Mouse (Mus musculus): Measurements from ENCODE around the gene Orc4. TPM values are rescaled to one million over a fixed set of nuclear protein-coding genes. Genes with fewer than 3 reads are reported as not detected.
"Not testable (repeated sequence)": the region's sequence is repeated elsewhere in the genome, so short reads cannot be mapped to it uniquely, and the experiment has no call there.

Orc4 gene
- 10 to 100 TPM; 77.7 to 91.3 TPM for total RNA-seq (2021)

DNA sequence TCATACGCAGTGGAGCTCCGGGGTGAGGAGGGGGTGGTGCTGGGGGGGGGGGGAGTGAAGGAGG, at the start of gene Orc4:
Gene Orc4 (minus strand): TSS at position 26 of the 64 bp plus-strand sequence.
- no peak for DNase-seq

DNA sequence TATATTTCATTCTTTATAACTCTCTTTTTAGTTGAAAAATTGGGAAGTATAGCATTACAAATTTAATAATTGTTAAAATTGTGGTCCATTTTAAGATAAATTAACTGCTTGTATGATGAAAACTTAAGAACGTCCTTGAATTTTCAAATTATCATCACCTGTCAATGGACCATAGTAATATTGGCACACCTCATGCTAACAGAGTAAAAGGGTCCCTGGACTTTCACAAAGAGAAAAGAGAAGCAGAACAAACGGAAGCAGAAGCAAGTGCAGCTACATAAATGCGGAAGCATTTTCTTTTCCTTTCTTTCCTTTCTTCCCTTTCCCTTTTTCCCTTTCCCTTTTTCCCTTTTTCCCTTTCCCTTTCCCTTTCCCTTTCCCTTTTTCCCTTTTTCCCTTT, 40.2 kb upstream of the Orc4 start:
- no peak for DNase-seq

DNA sequence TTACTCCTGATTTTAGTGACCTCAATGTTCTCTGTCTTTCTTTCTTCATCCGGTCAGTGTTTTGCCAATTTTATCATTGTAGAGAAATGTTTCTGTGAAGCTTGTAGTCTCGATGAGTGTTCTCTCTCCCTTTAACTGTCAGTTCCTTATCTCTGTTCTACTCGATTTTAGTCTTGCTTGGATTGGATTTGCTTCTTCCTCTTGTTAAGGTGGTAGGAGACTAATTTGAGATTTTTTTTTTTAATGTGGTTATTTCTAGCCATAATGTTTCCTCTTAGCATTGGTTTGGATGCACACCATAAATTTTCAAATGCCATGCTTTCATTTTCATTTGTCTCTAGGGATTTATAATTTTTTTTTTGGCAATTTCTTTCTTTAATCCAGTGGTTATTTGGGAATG, 28.8 kb upstream of the Orc4 start:
- DNase-seq: no peak

DNA sequence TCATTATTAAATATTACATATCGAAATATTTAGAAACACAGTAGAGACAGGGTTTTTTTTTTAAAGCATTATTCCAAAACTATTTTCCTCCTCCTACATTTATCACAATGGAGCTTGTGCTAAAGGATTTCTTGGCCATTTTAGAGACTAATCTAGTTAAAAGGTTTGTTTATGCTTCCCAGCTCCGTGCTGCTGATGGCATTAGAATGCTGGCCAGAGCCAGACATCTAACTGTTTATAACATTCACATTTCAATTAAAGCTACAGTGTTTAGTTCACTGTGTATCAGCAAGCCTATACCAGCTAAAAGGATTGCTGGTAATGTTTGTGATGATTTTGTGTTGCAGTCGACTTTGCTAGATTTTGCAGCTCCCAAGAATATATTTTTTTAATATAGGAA, 6.5 kb upstream of the Orc4 start:
- DNase-seq: no peak

DNA sequence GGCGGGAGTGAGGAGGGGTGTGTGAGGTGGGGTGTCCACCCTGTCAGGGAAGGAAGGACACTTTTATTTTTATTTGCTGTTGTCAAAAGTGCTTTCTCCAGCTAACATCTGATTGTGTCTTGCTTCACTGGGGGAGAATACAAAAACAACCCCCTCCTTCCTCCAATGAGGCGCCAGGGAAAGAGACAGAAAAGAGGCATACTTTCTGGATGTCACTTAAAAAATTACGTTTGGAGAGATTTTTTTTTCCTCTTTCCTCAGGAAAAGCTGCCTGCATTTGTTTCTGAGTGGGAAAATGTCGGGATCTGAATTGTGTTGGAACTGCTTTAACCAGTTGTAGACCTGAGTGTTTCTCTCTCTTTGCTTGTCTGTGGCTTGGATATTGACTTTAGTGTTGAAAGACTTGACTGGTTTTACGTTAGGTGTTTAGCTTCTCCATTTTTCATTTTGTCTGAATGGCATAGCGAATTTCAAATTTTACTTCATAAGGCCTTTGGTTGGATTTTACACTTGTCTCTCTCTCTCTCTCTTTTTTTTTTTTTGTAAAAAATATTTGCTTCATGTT, 321 bp upstream of the Orc4 start:
- DNase-seq: no peak

DNA sequence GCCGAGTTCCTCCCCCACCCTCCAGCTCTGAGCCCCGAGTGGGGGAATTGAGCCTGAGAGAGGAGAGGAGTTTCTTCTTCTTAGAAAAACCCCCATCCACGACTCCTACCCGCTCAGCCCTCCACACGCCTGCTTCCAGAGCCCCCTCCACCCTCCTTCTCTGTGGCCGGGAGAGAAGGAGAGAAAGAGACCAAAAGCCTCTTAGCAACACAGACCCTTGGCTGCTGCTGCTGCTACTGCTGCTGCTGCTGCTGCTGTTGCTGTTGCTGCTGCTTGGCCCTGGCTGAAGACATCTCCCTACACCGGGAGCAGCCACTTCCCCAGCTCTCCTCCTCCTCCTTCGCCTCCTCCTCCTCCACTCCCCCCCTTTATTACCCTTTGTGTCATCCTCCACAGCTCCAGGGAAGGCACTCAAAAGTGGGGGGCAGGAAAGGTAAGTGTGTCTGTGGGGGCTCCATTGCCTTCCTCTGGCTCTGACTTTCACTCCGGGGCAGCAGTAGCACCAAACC, 280 bp downstream of the Orc4 start:
- peak; percentile 53 to 57 for DNase-seq

DNA sequence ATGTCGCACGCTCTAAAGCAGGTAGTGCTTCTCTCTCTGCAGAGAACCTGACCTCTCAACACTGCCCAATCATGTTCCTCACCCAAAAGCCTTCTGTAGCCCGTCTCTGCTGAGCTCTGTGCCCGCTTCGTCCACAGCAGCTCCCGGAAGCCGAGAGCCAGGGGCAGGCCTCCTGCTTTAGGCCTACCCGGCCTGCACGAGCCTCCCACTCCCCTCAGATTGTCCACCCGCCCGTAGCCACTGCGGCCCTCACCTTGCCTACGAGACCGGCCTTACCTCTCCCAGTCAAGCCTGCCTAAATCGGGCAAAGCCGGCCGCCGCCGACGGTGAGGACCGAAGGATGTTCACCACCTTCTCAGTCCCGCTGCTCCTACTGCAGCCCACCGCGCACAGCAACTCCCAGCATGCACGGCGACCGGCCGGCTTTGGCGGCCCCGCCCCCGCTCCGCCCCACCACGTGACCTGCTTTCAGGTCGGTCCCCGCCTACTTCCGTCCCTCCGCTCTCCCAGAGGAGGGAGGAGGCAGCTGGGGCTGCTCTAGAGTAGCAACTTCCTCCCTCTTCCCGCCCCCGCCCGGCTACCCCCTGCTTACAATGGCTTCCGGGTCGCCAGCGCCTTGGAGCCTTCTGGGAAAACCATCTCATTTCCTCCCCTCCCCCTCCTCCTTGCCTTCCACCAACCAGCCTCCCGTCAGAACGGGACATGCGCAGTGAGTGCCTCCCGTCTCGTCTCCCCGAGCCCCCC, 1.1 kb downstream of the Orc4 start, which contains the start of gene Mbd5:
Gene Mbd5 (plus strand): TSS at position 668 of the 744 bp plus-strand sequence.
- peak; percentile 97 to 98 for DNase-seq

DNA sequence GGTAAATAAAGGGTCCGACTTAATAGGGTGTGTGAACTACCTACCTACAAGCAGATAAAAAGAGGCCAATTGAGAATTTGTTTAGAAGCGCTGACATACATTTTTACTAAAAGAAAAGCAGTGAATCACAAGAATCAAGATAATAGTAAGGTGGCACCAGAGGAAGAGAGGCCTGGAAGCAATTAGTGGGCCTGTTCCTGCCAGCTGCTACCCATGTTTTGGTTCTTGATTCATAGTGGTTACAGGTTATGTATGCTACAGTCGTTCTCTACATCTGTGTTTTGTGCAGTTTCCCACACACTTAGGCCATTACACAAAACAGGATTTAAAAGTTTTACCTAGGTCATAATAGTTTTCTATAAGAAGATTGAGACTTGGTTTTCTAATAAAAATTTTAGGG, 2.3 kb downstream of the Orc4 start:
- no peak for DNase-seq

DNA sequence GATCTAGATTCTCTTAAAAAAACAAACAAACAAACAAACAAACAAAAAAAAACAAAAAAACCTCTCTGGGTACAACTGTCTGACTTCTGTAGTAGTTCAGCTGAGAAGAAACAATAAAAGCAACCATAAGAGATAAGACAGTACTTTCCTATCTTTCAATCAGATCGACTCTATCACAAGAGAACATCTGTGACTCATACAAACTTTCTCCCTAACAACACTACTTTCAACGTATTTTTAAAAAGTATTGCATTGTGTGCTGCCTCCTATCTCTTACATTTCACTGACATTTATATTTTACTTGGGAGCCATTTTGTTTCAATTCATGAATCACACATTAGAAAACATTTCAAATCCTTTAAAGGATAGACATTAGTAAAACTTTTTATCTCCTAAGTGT, 15.0 kb downstream of the Orc4 start:
- DNase-seq: no peak

DNA sequence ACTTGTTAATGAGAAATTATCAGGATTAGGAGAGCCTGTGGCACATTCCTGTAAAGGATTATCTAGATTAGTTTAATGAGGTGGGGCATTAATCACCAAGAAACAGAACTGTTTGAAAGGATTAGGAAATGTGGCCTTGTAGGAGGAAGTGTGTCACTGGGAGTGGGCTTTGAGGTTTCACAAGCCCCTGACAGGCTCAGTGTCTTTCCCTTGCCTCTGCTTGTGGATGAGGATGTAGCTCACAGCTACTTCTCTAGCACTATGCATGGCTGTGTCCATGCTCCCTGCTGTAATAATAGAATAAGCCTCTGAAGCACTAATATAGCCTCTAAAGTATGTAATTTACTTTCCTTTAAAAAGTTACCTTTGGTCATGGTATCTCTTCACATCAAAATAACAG, 34.2 kb downstream of the Orc4 start:
- DNase-seq: no peak

DNA sequence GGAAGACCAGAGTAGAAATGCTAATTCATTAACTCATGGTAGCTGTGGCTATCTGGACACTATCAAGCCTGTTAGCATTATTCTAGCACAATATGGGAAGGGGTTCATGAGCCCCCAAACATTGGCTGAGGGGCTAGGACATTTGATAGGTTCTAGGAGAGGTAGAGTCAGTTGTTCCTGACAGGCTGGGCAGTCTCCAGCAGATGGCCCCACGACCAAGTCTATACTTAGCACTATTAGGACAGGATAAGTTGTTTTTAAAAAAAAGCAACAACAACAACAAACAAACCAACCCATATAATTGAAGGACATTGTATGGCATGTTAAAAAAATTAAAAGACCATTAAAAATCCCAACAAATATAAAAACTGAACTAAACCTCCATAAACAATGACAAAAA, 35.9 kb downstream of the Orc4 start:
- no peak for DNase-seq

DNA sequence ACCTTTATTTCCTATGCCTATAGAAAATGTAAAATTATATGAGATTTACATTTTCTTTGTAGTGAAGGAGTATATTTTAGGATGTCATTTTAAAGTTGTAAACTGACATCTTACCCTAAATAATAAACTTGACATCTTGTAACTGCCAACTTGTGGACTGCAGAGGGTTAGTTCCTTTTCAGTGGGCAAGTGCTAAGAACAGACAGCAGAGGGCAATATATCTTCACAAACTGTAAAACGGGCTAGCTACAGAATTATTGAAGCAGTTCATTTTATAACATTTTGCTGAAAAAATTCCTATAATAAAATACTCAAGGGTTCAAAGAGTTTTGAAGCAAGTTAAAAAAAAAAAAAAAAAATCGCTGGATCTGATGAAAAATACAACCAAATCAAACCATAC, 41.2 kb downstream of the Orc4 start:
- no peak for DNase-seq

DNA sequence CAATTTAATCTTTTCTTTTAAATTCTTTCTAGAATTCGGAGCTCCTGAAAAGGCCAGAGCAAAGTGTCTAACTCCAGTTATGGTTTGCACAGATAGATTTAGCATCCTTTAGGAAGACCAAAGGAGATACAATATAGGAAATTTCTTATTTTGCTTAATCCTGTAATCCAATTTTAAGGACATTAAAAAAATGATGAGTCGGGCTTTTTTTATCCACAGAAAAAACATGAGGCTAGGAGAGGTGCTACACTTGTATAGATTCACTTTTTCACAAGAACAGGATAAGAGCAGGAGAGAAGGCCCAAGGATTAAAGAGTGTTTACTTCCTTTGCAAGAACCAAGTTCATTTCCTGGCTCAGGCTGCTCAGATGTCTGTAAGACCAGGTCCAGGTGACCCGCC, 54.9 kb downstream of the Orc4 start:
- no peak for DNase-seq

DNA sequence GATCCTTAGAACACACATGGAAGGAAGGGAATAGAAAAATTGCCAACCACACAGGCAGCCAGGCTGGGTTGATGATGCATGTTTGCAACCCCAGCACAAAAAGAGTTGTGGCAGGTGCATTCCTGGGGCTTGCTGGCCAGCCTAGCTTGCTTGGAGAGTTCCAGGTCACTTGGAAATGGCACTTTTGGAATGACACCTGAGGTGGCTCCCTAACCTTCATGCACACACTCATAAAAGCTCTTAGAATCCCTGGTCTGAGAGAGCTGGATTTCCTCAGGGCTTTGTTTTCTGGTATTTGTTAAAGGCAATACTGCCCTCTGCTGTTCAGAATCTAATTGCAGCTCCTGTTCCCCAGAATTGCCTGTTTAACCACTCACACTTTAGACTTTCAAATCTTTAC, 64.1 kb downstream of the Orc4 start:
- peak; percentile 31 to 58 for DNase-seq

DNA sequence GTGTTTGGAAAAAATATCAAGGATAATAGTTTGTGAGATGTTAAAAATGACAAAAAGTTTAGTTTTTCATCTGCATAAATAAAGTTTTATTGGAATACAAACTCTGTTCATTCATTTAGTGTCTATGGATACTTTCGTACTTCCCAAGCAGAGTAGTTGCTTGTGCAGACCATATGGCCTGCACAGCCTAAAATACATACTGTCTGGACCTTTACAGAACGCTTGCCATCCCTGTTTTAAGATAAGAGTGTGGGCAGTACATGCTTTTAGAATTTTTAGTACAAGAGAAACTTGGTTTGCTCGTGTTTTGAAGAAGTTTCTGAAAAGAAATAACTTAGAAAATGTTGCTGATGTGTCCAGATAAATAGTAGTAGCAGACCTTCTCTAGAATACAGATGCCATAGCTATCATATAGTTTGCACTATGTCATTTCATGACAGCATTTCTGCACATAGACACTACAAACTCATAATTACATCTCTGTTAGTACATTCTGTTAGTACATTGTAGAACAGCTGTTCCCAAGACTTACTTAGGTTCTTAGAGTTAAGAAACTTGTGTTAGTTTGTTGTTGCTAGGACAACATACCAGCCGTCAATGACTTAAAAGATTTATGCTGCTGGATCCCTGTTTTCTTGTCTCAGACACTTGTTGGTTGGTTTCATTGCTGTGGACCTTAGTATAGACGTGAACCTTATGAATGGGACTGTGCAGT, 81.7 kb downstream of the Orc4 start:
- no peak for DNase-seq

DNA sequence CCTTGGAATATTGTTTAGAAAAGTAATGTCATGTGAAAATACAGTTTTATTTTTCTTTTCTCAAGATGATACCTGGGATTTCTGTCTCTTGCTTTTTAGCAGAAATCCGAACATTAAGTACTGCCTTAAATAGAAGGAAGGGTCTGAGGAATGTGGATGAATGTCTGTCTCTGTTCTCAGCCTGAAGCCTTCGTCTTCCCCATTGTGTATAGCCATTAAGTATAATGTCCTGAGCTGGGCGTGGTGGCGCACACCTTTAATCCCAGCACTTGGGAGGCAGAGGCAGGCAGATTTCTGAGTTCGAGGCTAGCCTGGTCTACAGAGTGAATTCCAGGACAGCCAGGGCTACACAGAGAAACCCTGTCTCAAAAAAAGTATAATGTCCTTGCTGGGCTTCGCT, 84.5 kb downstream of the Orc4 start:
- not testable (repeated sequence) for DNase-seq

Other genes starting within 250 kb of the Orc4 start
- 10 to 100 TPM; 43.8 to 45.0 TPM for gene Acvr2a, start 136.2 kb downstream of the Orc4 start, total RNA-seq (2021)
- 100 to 1,000 TPM; 125 to 148 TPM for gene Mbd5, start 769 bp downstream of the Orc4 start, total RNA-seq (2021)